Mouse (Mus musculus): Measurements from ENCODE around the gene Ppp1r36.

DNA sequence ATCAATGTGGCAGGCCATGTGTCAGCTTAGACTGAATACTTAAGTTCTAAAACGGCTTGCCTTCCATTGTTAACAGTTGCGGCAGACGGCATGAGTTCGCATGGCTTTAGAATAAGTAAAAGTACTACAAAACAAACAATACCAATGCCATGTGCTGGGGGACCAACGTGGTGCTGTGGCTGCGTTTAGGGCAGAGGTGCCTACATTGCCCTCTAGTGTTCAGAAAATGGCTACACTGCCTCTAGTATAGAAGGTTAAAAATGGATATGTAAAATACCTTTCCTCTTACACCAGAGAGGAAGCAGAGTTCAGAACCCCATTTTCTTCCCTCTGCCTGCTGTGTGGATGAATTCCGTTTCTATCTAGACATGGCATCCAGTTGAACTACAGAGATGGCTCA lies 40.7 kb upstream of the Ppp1r36 start:
- TF ChIP-seq POLR2A (IDR thresholded peaks at IDR 0.05; ENCODE audit: control insufficient read depth, low read depth, low read length) (no peak), CTCF (IDR thresholded peaks at IDR 0.05; ENCODE audit: control insufficient read depth, insufficient read depth, insufficient replicate concordance, low read depth, low read length) (peak; percentile 38; the same call in 1 of the 2 replicates)
